Mouse (Mus musculus) ES-CJ7 (cell line): ENCODE measurements at regions not wholly inside any gene's neighbourhood (a gene's known extent, or its start where the extent isn't known, plus 50 kb on each side); places are given as distances from the start of the nearest gene placed in this dataset.

ENCODE experiments used
- DNase-seq: peaks from one replicate; pipeline ENCODE4 v3.0.0; 2011; ENCODE audit warnings: low read depth, low spot score

GRCm38 (mm10) chr12:60584846-60585245 lies 938.1 kb upstream of the Lrfn5 start:
- DNase-seq, result peak; percentile 36
